Mouse (Mus musculus) stomach, postnatal 0 days (tissue): ENCODE results near the gene Gatad2a. TPM values are rescaled to one million over a fixed set of nuclear protein-coding genes. Genes with fewer than 3 reads are reported as not detected.
A peak's percentile ranks its signal among the peaks of the same experiment; 100 is the strongest.

Experiments
- ATAC-seq: fragments of 200-750 bp; cut with Nextera tagmentation; 2 replicates; pipeline ENCODE4 v1.8.0; 2017; ENCODE audit not compliant: low FRiP score, low TSS enrichment
- DNase-seq: peaks from one replicate; pipeline ENCODE4 v3.0.0-alpha.2; 2016; ENCODE audit warnings: low spot score
- H3K27ac ChIP-seq: fragments of 300-500 bp; sonication (generic); replicated peaks from 2 replicates; pipeline ENCODE4 v1.5.1; 2014; ENCODE audit warnings: mild to moderate bottlenecking, control low read depth
- H3K27me3 ChIP-seq: fragments of 300-500 bp; sonication (generic); 2 replicates; pipeline ENCODE4 v1.6.1; 2014; ENCODE audit warnings: low read length; ENCODE audit not compliant: control insufficient read depth, insufficient read depth
- H3K36me3 ChIP-seq: fragments of 300-500 bp; sonication (generic); 2 replicates; pipeline ENCODE4 v1.6.1; 2014; ENCODE audit warnings: low read length, mixed read lengths; ENCODE audit not compliant: control insufficient read depth, insufficient read depth
- H3K4me1 ChIP-seq: fragments of 300-500 bp; sonication (generic); replicated peaks from 2 replicates; pipeline ENCODE4 v1.6.1; 2014; ENCODE audit warnings: antibody characterized with exemption; ENCODE audit not compliant: control insufficient read depth, insufficient read depth
- H3K4me2 ChIP-seq: fragments of 300-500 bp; sonication (generic); replicated peaks from 2 replicates; pipeline ENCODE4 v1.6.1; 2014; ENCODE audit warnings: low read depth, mild to moderate bottlenecking, control low read depth, moderate library complexity
- H3K4me3 ChIP-seq: fragments of 300-500 bp; sonication (generic); 2 replicates; pipeline ENCODE4 v1.5.1; 2014; ENCODE audit warnings: low read depth, low read length, control low read depth
- H3K9ac ChIP-seq: fragments of 300-500 bp; sonication (generic); 2 replicates; pipeline ENCODE4 v1.6.1; 2014; ENCODE audit warnings: mild to moderate bottlenecking, low read length, control low read depth, mixed read lengths
- H3K9me3 ChIP-seq: fragments of 300-500 bp; sonication (generic); 2 replicates; pipeline ENCODE4 v1.6.1; 2016; ENCODE audit warnings: low read length; ENCODE audit not compliant: control insufficient read depth
- CTCF ChIP-seq: IDR thresholded peaks from 2 replicates; pipeline ENCODE4 v1.5.1; 2016; ENCODE audit warnings: antibody characterized with exemption, low read depth, mild to moderate bottlenecking, moderate library complexity
- EP300 ChIP-seq: optimal IDR thresholded peaks from 2 replicates; pipeline ENCODE3; 2016; ENCODE audit warnings: antibody characterized with exemption
- WGBS: fragments of 180-500 bp; shearing (Covaris S2); extraction: QIAGEN DNeasy Blood & Tissue Kit; methylation state at CpG from one replicate; pipeline ENCODE4 v1.1.7; 2014; 5-methylcytosine and 5-hydroxymethylcytosine counted together
- polyA plus RNA-seq: library from polyadenylated mRNA; unstranded; fragments of >200 nt; fragmentation: Nextera tagmentation; extraction: Ambion mirVana; gene quantifications from 2 replicates; pipeline ENCODE4 v1.2.1, GENCODE M21; 2015

The Gatad2a gene
- polyA plus RNA-seq, 1 experiment from 2014 or later = 32.4 TPM

DNA sequence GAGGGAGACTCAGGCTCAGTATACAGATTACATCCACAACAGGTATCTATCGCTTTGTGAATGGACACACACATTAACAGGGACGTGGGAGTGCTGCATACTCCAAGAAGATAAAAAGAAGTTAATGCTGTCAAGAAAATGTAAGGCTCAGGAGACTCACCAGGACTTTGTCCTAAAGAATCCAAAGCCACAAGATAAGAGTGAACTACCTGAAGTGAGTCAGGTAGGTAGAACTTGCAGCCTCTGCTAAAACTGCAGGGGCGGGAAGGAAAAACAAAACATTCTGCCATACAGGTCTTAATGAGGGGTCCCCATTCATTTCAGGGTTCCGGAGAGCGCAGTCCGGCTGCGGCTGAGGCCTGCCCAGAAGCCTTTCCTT is 23.1 kb downstream of the Gatad2a start:
- H3K9me3 ChIP-seq = no peaks in the 10 kb centered on the region
- H3K36me3 ChIP-seq = no peaks in the 10 kb centered on the region
- ATAC-seq (no peak), DNase-seq (peak; percentile 28)
- H3K4me1 ChIP-seq = peaks cover 3% of the 10 kb centered on the region; the same call in 1 of the 2 replicates
- peak overlapping the region; percentile 94 for H3K9ac ChIP-seq
- TF ChIP-seq EP300 = no peak
- no peaks in the 10 kb centered on the region for H3K27me3 ChIP-seq
- H3K4me2 ChIP-seq = peak overlapping the region; percentile 79
- peak overlapping the region; percentile 97 for H3K4me3 ChIP-seq
- WGBS = 11% methylated on average over 7 of the region's 7 CpGs
- H3K27ac ChIP-seq = peak overlapping the region; percentile 93; the same call in 1 of the 2 replicates

DNA sequence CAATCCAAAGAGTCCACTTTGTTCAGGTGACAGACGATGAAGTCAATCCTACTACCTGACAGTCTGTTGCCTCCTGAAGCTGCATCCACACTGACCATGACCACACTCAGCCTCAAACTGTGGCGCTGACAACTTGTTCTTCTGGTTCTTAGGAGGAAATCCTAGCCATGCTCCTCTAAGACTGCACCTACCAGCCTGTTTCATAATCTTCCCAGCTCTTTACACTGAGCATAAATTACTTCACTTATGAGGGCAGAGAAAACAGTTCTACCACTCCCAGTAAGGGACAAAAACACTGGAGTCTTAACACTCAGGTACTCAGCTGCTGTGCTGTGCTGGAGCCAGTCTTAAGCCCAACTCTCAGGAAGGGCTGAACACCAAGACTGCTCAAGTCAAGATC is 25.3 kb downstream of the Gatad2a start:
- H3K4me2 ChIP-seq = no peak overlapping the region

DNA sequence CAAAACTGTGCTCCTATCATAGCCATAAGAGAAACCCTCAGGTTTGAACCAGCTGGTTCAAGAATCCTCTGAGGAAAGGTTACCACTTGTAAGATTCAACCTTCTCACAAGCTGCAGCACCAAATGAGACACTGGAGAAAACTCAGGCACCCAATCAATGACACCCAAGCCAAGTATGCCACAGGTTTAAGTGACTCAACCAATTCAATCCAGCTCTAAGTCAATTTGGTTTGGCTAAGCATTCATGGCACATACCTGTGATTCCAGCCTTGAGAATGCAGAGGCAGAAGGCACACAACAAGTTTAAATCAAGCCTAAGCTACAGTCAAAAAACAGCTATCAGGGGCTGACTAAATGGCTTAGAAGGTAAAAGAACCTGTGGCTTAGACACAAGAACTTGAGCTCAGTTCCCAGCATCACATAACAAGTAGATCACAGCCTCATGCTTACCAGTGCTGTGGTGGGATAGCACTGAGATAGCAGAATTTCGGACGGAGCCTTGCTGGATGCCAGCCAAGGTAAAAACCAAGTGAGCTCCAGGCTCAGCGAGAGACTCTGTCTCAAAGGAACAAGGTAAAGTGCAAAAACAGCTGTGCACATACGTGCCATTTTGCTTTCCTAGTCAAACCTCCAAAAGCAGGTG is 28.8 kb downstream of the Gatad2a start:
- DNase-seq = no peak
- Histone ChIP-seq H3K9ac (no peak overlapping the region), H3K27ac (no peak overlapping the region), H3K27me3 (no peaks in the 10 kb centered on the region), H3K4me2 (no peak overlapping the region), H3K4me1 (no peaks in the 10 kb centered on the region), H3K4me3 (no peak overlapping the region), H3K36me3 (no peaks in the 10 kb centered on the region), H3K9me3 (no peaks in the 10 kb centered on the region)
- TF ChIP-seq EP300 (no peak), CTCF (no peak)
- 54% methylated on average over 4 of the region's 4 CpGs for WGBS
- no peak for ATAC-seq

More for the DNA sequence above, 25.3 kb downstream of the Gatad2a start:
- H3K9ac ChIP-seq = no peak overlapping the region
- peaks cover 3% of the 10 kb centered on the region; the same call in 1 of the 2 replicates for H3K4me1 ChIP-seq
- H3K36me3 ChIP-seq = no peaks in the 10 kb centered on the region
- DNase-seq = peak; percentile 30
- H3K9me3 ChIP-seq = no peaks in the 10 kb centered on the region
- no peaks in the 10 kb centered on the region for H3K27me3 ChIP-seq
- no peak overlapping the region for H3K4me3 ChIP-seq
- WGBS = 56% methylated on average over 2 of the region's 2 CpGs
- peak overlapping the region; percentile 30 for H3K27ac ChIP-seq
- ATAC-seq = no peak
- TF ChIP-seq CTCF (no peak), EP300 (no peak)

DNA sequence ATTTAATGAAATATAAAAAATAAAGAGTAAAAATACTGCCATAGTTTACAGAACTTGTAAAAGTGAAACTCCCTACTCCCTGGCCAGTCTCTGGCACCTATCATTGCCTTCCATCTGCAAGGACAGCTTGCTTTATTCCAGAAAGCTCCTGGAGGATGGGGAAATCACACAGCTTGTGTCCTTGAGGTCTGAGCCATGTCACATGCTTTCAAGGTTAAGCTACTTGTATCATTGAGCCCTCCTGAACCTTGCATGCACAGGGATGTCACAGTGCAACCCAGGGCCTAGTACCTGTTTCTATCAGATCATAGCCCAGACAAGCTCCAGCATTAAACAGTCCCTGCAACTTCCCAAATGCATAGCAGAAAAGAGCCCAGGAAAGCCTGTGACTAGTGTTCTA is 36.9 kb downstream of the Gatad2a start:
- Histone ChIP-seq H3K4me1 (no peaks in the 10 kb centered on the region; the same call in 1 of the 2 replicates), H3K27me3 (no peaks in the 10 kb centered on the region), H3K36me3 (no peaks in the 10 kb centered on the region)

DNA sequence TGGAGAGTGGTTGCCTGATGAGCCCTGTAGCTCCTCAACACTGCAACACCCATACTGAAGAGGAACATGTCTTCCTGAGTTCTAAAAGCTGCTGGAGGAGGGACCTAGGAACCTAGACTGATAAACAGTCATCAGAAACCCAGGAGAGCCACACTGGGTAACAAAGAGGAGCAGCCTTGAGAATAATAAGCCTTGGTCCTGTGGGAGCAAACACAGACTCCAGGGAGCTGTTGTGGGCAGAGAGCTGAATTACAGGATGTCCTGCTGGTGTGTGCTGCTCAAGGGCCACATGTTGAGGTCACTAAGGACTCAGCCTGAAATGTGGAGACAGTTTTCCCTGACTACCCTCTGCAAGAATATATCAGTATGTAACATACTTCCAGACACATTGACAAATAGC is 38.3 kb downstream of the Gatad2a start:
- Histone ChIP-seq H3K27me3 (no peaks in the 10 kb centered on the region), H3K9me3 (no peaks in the 10 kb centered on the region), H3K27ac (0 out of 2 replicates have a peak overlapping the region, but pooled peaks have one; percentile 18), H3K4me1 (no peaks in the 10 kb centered on the region; the same call in 1 of the 2 replicates), H3K4me2 (no peak overlapping the region), H3K4me3 (no peak overlapping the region), H3K36me3 (no peaks in the 10 kb centered on the region), H3K9ac (no peak overlapping the region)
- no peak for TF ChIP-seq EP300
- no peak for DNase-seq
- no peak for ATAC-seq

More for the DNA sequence above, 36.9 kb downstream of the Gatad2a start:
- no peak overlapping the region for H3K27ac ChIP-seq
- H3K4me2 ChIP-seq = no peak overlapping the region
- H3K4me3 ChIP-seq = no peak overlapping the region
- DNase-seq = no peak
- TF ChIP-seq EP300 (no peak), CTCF (no peak)
- no peaks in the 10 kb centered on the region for H3K9me3 ChIP-seq
- no peak for ATAC-seq
- H3K9ac ChIP-seq = no peak overlapping the region

DNA sequence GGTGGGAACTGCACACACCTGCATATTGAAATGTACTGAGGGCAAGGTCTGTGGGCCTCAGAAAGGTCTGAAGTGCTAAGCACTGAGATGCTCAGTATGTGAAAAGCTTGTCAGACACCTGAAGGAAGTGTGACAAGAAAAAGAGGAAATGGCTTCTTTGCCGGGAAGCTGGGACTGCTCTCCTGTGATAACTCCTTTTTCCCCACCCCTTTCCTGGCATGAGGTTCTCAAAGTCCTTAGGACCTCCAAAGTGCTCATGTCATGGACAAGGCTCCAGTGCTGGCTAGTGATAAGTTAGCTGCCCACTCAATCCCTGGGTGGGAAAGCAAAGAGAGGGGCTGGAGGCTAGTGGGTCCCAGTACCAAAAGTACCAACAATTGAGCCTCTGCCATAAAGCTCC is 38.8 kb downstream of the Gatad2a start:
- Histone ChIP-seq H3K27ac (0 out of 2 replicates have a peak overlapping the region, but pooled peaks have one; percentile 18), H3K4me3 (no peak overlapping the region), H3K9ac (no peak overlapping the region), H3K4me2 (no peak overlapping the region), H3K4me1 (no peaks in the 10 kb centered on the region; the same call in 1 of the 2 replicates), H3K36me3 (no peaks in the 10 kb centered on the region), H3K9me3 (no peaks in the 10 kb centered on the region), H3K27me3 (no peaks in the 10 kb centered on the region)
- ATAC-seq = no peak
- 50% methylated on average over 1 of the region's 1 CpGs for WGBS
- no peak for DNase-seq
- TF ChIP-seq CTCF = no peak
- no peak for TF ChIP-seq EP300
